Mouse (Mus musculus): ENCODE results near the gene Exoc3l4. TPM values are rescaled to one million over a fixed set of nuclear protein-coding genes. Genes with fewer than 3 reads are reported as not detected.

Gene Exoc3l4
- not detected for polyA plus RNA-seq (2017; shearing (Covaris generic))

DNA sequence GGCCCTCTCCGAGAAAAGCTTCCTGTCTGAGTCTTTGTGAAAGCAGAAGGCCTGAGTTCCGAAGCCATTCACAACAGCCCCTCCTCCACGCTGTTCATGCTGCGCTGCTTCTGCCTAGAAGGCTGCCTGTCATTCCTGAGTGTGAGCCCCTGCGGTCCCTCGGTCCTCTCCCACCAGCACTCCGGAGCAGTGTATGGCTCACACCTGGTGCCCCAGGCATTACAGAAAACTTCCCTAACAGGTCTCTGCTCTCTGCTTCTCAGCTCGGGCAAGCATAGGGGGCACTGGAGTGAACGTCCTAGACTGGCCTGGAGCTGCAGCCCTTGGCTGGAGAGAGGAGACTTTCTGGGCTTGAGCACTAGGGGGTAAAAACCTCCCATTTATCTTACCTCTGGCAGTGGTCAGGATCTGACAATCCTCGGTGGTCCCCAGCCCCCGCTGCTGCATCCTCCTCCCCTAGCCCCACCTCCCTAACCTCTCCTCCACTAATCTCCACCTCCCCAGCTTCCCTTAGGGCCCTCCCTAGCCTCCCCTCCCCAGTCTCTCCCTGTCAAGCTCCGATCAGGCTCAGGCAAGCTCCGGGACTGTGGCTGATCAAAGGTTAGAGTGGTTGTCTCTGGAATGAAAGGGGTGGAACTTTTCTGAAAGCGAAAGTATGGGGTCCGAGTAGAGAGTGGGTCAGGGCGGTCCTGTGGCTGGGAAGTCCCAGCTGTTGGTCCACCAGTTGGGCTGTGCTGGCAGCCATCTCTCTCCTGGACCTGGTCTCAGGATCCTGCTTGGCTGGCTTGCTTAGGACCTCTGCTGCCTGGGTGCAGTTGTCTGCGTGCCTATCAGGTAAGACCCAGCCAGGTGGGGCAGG, at the start of gene Exoc3l4:
TSS of gene Exoc3l4 (plus strand) at position 97 of the 859 bp plus-strand sequence.

DNA sequence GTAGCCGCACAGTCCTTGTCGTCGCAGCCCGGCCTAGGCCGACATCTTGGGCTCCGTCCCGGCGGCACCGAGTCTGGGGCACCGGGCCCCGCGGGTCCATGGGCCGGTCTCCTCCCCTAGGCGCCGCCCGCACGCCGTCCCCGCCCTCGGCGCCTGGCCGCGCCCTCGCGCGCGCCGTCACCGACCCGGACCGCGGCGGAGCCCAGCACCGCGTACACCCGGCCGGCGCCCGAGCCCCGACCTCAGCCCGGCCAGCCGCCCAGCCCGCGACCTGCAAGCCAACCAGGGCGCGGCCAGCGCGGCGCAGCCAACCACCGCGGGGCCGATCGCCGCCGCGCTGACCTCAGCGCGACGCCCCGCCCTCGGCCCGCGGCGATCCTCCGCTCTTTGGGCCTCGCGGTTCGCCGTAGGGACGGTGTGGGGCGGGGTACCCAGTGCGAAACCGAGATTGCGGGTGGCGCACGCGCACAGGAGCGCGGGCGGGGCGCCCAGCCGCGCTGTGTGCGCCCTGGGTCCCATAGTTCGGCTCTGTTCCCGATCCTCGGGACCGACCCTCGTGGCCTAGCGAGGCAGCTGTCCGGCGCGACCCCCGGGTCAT, 39.3 kb upstream of the Exoc3l4 start, which contains the start of gene Cdc42bpb:
TSS of gene Cdc42bpb (minus strand) at position 343 of the 598 bp plus-strand sequence.

DNA sequence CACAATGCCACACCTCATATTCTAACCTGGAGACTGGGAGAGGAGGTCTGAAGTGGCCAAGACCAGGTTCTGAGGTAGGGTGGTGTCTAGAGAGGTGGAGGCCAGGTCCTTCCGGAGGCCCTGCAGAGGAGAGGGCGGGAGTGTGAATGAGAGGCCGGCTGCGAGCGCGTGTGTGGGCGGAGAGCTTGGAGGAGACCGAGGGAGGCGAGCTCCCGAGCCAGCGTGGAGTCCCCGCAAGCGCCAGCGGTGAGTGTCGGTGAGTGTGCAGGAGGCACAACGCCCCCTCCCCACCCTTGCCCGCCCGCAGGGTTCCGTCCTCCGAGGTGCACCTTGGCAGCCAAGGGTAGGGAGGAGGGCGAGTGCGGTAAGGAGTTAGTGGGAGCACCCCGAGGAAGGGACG, 10.2 kb upstream of the Exoc3l4 start, which contains the start of gene Lbhd2:
TSS of gene Lbhd2 (plus strand) at position 188 of the 400 bp plus-strand sequence.

DNA sequence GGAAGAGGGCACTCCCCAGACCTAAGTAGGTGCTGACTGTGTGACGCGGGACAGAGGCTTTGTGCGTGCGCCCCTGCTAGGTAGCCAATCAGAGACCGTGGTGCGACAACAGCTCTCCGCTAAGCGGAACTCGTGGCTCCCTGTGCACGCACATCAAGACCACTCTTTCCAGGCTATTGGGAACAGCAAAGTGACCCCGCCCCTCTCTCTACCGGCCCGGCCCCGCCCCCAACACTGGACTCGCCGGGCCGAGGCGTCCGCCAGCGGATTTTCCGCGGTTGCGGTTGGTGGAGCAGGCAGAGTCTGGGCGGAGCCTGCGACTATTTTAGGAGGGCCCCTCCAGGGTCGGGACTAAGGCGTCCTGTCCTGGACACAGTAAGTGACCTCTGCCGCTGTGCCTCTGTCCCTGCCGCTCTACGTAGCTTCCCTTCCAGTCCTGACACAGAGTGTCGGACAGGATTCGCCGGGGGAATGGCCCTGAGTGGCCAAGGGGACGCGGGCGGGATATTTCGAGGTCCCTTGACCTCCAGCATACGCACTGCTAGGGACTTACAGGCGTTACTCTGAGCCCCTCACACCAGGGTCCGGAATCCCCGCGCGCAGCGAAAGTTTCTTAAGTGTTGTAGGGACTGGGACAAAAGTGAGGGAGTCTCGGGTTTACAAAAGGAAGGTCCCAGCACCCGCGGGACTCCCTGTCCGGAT, 25.6 kb downstream of the Exoc3l4 start, which contains the start of gene Tnfaip2:
TSS of gene Tnfaip2 (plus strand) at position 161 of the 702 bp plus-strand sequence.

Other genes starting within 250 kb of the Exoc3l4 start
- gene 4930595D18Rik, start 232.5 kb upstream of the Exoc3l4 start, polyA plus RNA-seq (2017; shearing (Covaris generic)), result under 1 TPM; 0.60 to 0.86 TPM
- gene Amn, start 145.9 kb upstream of the Exoc3l4 start, polyA plus RNA-seq (2017; shearing (Covaris generic)), result under 1 TPM in 1 of 2 experiments, not detected in 1; 0.57 TPM
- 1 to 10 TPM; 1.4 to 1.7 TPM for gene Cdc42bpb, start 39.3 kb upstream of the Exoc3l4 start, polyA plus RNA-seq (2017; shearing (Covaris generic))
- 1 to 10 TPM in 1 of 2 experiments, under 1 TPM in 1; 0.57 to 1.1 TPM for gene Lbhd2, start 10.2 kb upstream of the Exoc3l4 start, polyA plus RNA-seq (2017; shearing (Covaris generic))
- gene Tnfaip2, start 25.5 kb downstream of the Exoc3l4 start, polyA plus RNA-seq (2017; shearing (Covaris generic)), result 1 to 10 TPM; 1.2 to 1.4 TPM
- not detected for gene Gm266, start 68.8 kb downstream of the Exoc3l4 start, polyA plus RNA-seq (2017; shearing (Covaris generic))
- 100 to 1,000 TPM; 432 to 559 TPM for gene Eif5, start 121.0 kb downstream of the Exoc3l4 start, polyA plus RNA-seq (2017; shearing (Covaris generic))
- 100 to 1,000 TPM in 1 of 2 experiments, 10 to 100 TPM in 1; 95.5 to 111 TPM for gene Mark3, start 157.5 kb downstream of the Exoc3l4 start, polyA plus RNA-seq (2017; shearing (Covaris generic))

All from activated CD4-positive, CD25-positive, alpha-beta regulatory T cell (primary cell).